9 mouse cellular contexts compared by ENCODE assay signal in the genomic region with DNA sequence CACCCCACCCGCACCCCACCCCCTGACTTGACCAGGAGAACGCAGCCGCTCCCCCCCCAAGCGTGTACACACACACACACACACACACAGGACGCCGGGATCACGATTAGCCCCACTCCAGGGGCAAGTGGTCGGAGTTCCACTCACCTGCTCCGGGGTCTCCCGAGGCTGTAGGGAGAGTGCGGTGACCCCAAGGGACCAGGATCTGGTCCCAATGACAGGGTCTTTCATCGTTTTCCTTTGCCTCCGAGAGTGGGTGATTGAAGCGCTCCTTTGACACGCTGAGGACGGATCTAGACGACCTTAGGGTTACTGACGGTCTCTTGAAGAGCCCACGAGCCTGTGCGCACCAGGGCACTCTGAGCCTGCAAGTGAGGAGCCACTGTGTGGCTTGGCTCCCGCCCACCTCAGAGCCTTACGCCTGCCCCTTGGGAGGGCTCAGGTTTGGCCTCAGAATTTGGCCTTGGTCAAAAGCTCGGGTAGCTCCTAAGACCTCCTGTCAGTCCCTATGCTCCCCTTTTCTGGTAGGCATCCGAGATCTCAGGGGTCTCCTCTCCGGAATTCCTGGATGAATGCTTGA. TPM values are rescaled to one million over a fixed set of nuclear protein-coding genes. Genes with fewer than 3 reads are reported as not detected.
DNase-seq lines count a peak whose midpoint lies in the region; ATAC-seq and TF ChIP-seq lines count a peak whose summit lies in the region.
"Had no signal": no experiment of that assay in that cellular context is flagged by ENCODE, and none has a peak within 500 bp of the region (broad histone marks: within the 10 kb centered on the region; RNA-seq: fewer than 3 reads in every experiment).

No protein-coding gene starts in this region.

- peaks cover 11% of the 10 kb centered on the region; the same call in 1 of the 2 replicates for H3K4me1 ChIP-seq in kidney, postnatal 0 days (replicated peaks; ENCODE audit: insufficient read depth, low read length)
- peaks cover 3% of the 10 kb centered on the region; the same call in 1 of the 2 replicates for H3K4me1 ChIP-seq in kidney, adult 2 months (ENCODE audit: control insufficient read depth, insufficient read depth, low read length)
- H3K4me1 ChIP-seq in embryonic facial prominence, embryonic 15.5 days = peaks cover 57% of the 10 kb centered on the region
- H3K4me1 ChIP-seq in limb, embryonic 11.5 days (ENCODE audit: control insufficient read depth, insufficient read depth, low read length) = peaks cover 9% of the 10 kb centered on the region
- H3K4me1 ChIP-seq in neural tube, embryonic 15.5 days = peaks cover 34% of the 10 kb centered on the region

- WGBS in kidney, postnatal 0 days = 2% methylated on average over 25 of the region's 25 CpGs
- WGBS in kidney, adult 2 months = 4% methylated on average over 25 of the region's 25 CpGs
- WGBS in embryonic facial prominence, embryonic 15.5 days = under 1% methylated on average over 25 of the region's 25 CpGs
- WGBS in limb, embryonic 11.5 days = 1% methylated on average over 24 of the region's 25 CpGs
- under 1% methylated on average over 25 of the region's 25 CpGs for WGBS in neural tube, embryonic 15.5 days

- ATAC-seq in kidney, postnatal 0 days (replicated peaks; ENCODE audit: low FRiP score, low read depth) = no peak
- ATAC-seq in embryonic facial prominence, embryonic 15.5 days (ENCODE audit: insufficient number of reproducible peaks, low FRiP score, low TSS enrichment, low read depth) = no peak
- no peak for ATAC-seq in limb, embryonic 11.5 days (ENCODE audit: insufficient number of reproducible peaks, low FRiP score, low TSS enrichment, low read depth)
- no peak for ATAC-seq in neural tube, embryonic 15.5 days (ENCODE audit: low FRiP score)

- no peaks in the 10 kb centered on the region for H3K9me3 ChIP-seq in kidney, postnatal 0 days (replicated peaks; ENCODE audit: low read length)
- no peaks in the 10 kb centered on the region for H3K9me3 ChIP-seq in embryonic facial prominence, embryonic 15.5 days (replicated peaks)
- no peaks in the 10 kb centered on the region for H3K9me3 ChIP-seq in limb, embryonic 11.5 days (ENCODE audit: control insufficient read depth, low read length)
- no peaks in the 10 kb centered on the region for H3K9me3 ChIP-seq in neural tube, embryonic 15.5 days (replicated peaks)

- no peak for DNase-seq in kidney, postnatal 0 days (ENCODE audit: low spot score)
- no peak for DNase-seq in kidney, adult 2 months
- no peak for DNase-seq in limb, embryonic 11.5 days (ENCODE audit: low spot score)
- no peak for DNase-seq in cerebellum, adult 11-12 months
- DNase-seq in adrenal gland, adult 8-10 months = no peak
- no peak for DNase-seq in adrenal gland, postnatal 25 days
- DNase-seq: right cerebral cortex, adult 18-20 months had no signal

- H3K27ac ChIP-seq in kidney, postnatal 0 days = no peak overlapping the region
- H3K27ac ChIP-seq in kidney, adult 2 months (ENCODE audit: insufficient read depth, low read depth, low read length) = no peak overlapping the region
- H3K27ac ChIP-seq in embryonic facial prominence, embryonic 15.5 days (replicated peaks) = 0 out of 2 replicates have a peak overlapping the region, but pooled peaks have one; percentile 17
- H3K27ac ChIP-seq in limb, embryonic 11.5 days (replicated peaks; ENCODE audit: low read depth, low read length) = no peak overlapping the region
- no peak overlapping the region for H3K27ac ChIP-seq in neural tube, embryonic 15.5 days (replicated peaks)

- H3K9ac ChIP-seq in kidney, postnatal 0 days (ENCODE audit: low read depth, low read length) = no peak overlapping the region
- H3K9ac ChIP-seq in embryonic facial prominence, embryonic 15.5 days = peak overlapping the region; percentile 10; the same call in 1 of the 2 replicates
- no peak overlapping the region for H3K9ac ChIP-seq in limb, embryonic 11.5 days (ENCODE audit: low read length)
- no peak overlapping the region for H3K9ac ChIP-seq in neural tube, embryonic 15.5 days (replicated peaks)

- H3K36me3 ChIP-seq in kidney, postnatal 0 days (ENCODE audit: insufficient read depth, low read length) = no peaks in the 10 kb centered on the region
- no peaks in the 10 kb centered on the region for H3K36me3 ChIP-seq in kidney, adult 2 months (ENCODE audit: control insufficient read depth, insufficient read depth, low read length)
- no peaks in the 10 kb centered on the region for H3K36me3 ChIP-seq in embryonic facial prominence, embryonic 15.5 days
- no peaks in the 10 kb centered on the region for H3K36me3 ChIP-seq in limb, embryonic 11.5 days (ENCODE audit: control insufficient read depth, insufficient read depth, low read length)
- no peaks in the 10 kb centered on the region for H3K36me3 ChIP-seq in neural tube, embryonic 15.5 days

- no peak for TF ChIP-seq POLR2A in kidney, adult 2 months (IDR thresholded peaks at IDR 0.05; ENCODE audit: low read depth, low read length)

- peaks cover 68% of the 10 kb centered on the region for H3K27me3 ChIP-seq in kidney, postnatal 0 days (ENCODE audit: insufficient read depth, low read length)
- peaks cover 13% of the 10 kb centered on the region for H3K27me3 ChIP-seq in kidney, adult 2 months (replicated peaks; ENCODE audit: control insufficient read depth, insufficient read depth, low read length)
- H3K27me3 ChIP-seq in embryonic facial prominence, embryonic 15.5 days = peaks cover 87% of the 10 kb centered on the region
- H3K27me3 ChIP-seq in limb, embryonic 11.5 days (ENCODE audit: control insufficient read depth, insufficient read depth, low read length) = peaks cover 89% of the 10 kb centered on the region
- peaks cover 94% of the 10 kb centered on the region for H3K27me3 ChIP-seq in neural tube, embryonic 15.5 days (replicated peaks)

- H3K4me3 ChIP-seq in kidney, postnatal 0 days (replicated peaks; ENCODE audit: low read depth, low read length) = peak overlapping the region; percentile 18
- no peak overlapping the region for H3K4me3 ChIP-seq in kidney, adult 2 months (ENCODE audit: insufficient read depth, low read depth, low read length)
- peak overlapping the region; percentile 38 for H3K4me3 ChIP-seq in embryonic facial prominence, embryonic 15.5 days (replicated peaks)
- 0 out of 2 replicates have a peak overlapping the region, but pooled peaks have one; percentile 7 for H3K4me3 ChIP-seq in limb, embryonic 11.5 days (ENCODE audit: low read depth, low read length)
- peak overlapping the region; percentile 29 for H3K4me3 ChIP-seq in neural tube, embryonic 15.5 days (replicated peaks)

- H3K4me2 ChIP-seq in kidney, postnatal 0 days (ENCODE audit: low read length) = peak overlapping the region; percentile 41
- H3K4me2 ChIP-seq in embryonic facial prominence, embryonic 15.5 days (replicated peaks) = peak overlapping the region; percentile 47
- 0 out of 2 replicates have a peak overlapping the region, but pooled peaks have one; percentile 16 for H3K4me2 ChIP-seq in limb, embryonic 11.5 days (ENCODE audit: low read depth, severe bottlenecking)
- H3K4me2 ChIP-seq in neural tube, embryonic 15.5 days = peak overlapping the region; percentile 55

- no peak for TF ChIP-seq CTCF in kidney, postnatal 0 days (IDR thresholded peaks at IDR 0.05; ENCODE audit: low read depth)
- no peak for TF ChIP-seq CTCF in kidney, adult 2 months (conservative IDR thresholded peaks at IDR 0.05; ENCODE audit: insufficient read depth, insufficient read length, low read depth, low read length)

RNA-seq across cellular contexts. Expression of gene Wnt10b, which starts 0.3 kb away (rescaled TPM):
- polyA plus RNA-seq in kidney, postnatal 0 days (2015; fragmentation: Nextera tagmentation; extraction: Ambion mirVana) = not detected in 2 replicates
- 0.22 and 0.25 TPM in 2 replicates for polyA plus RNA-seq in kidney, adult 2 months (2012; rRNA removed)
- 6.0 and 8.0 TPM in 2 replicates for polyA plus RNA-seq in embryonic facial prominence, embryonic 15.5 days (2015; fragmentation: Nextera tagmentation; extraction: Ambion mirVana)
- 0.81 and 1.5 TPM in 2 replicates for polyA plus RNA-seq in limb, embryonic 11.5 days (2014; fragmentation: Nextera tagmentation; extraction: Ambion mirVana)
- 0.08 and 0.72 TPM in 2 replicates for polyA plus RNA-seq in neural tube, embryonic 15.5 days (2015; fragmentation: Nextera tagmentation; extraction: Ambion mirVana)
- 10 to 100 TPM in 1 of 4 experiments, 1 to 10 TPM in 1, under 1 TPM in 2; 0.49 to 12.9 (median 5.0) TPM for total RNA-seq in adrenal gland, adult 8-10 months (2022)
- total RNA-seq in adrenal gland, postnatal 25 days (2021) = 0.43 and 0.55 TPM in 2 replicates

RNA-seq across cellular contexts. Expression of gene Wnt1, which starts 11.4 kb away (rescaled TPM):
- not detected in 2 replicates for polyA plus RNA-seq in kidney, postnatal 0 days (2015; fragmentation: Nextera tagmentation; extraction: Ambion mirVana)
- 0.04 TPM in 1 of 2 replicates, not detected in the other for polyA plus RNA-seq in kidney, adult 2 months (2012; rRNA removed)
- polyA plus RNA-seq in embryonic facial prominence, embryonic 15.5 days (2015; fragmentation: Nextera tagmentation; extraction: Ambion mirVana) = 0.07 TPM in 1 of 2 replicates, not detected in the other
- polyA plus RNA-seq in limb, embryonic 11.5 days (2014; fragmentation: Nextera tagmentation; extraction: Ambion mirVana) = not detected in 2 replicates
- polyA plus RNA-seq in neural tube, embryonic 15.5 days (2015; fragmentation: Nextera tagmentation; extraction: Ambion mirVana) = 1.0 and 2.0 TPM in 2 replicates
- total RNA-seq in adrenal gland, adult 8-10 months (2022) = not detected
- not detected in 2 replicates for total RNA-seq in adrenal gland, postnatal 25 days (2021)

RNA-seq across cellular contexts. Expression of gene Arf3, which starts 15.3 kb away (rescaled TPM):
- polyA plus RNA-seq in kidney, postnatal 0 days (2015; fragmentation: Nextera tagmentation; extraction: Ambion mirVana) = 39.0 and 39.6 TPM in 2 replicates
- 114 and 143 TPM in 2 replicates for polyA plus RNA-seq in kidney, adult 2 months (2012; rRNA removed)
- 52.6 and 53.3 TPM in 2 replicates for polyA plus RNA-seq in embryonic facial prominence, embryonic 15.5 days (2015; fragmentation: Nextera tagmentation; extraction: Ambion mirVana)
- 34.7 and 36.4 TPM in 2 replicates for polyA plus RNA-seq in limb, embryonic 11.5 days (2014; fragmentation: Nextera tagmentation; extraction: Ambion mirVana)
- 97.8 TPM in 2 replicates for polyA plus RNA-seq in neural tube, embryonic 15.5 days (2015; fragmentation: Nextera tagmentation; extraction: Ambion mirVana)
- 100 to 1,000 TPM; 153 to 163 (median 159) TPM for total RNA-seq in adrenal gland, adult 8-10 months (2022)
- 118 and 138 TPM in 2 replicates for total RNA-seq in adrenal gland, postnatal 25 days (2021)

RNA-seq across cellular contexts. Expression of gene Ddn, which starts 31.0 kb away (rescaled TPM):
- polyA plus RNA-seq in kidney, postnatal 0 days (2015; fragmentation: Nextera tagmentation; extraction: Ambion mirVana) = 4.4 and 6.1 TPM in 2 replicates
- 12.1 and 12.3 TPM in 2 replicates for polyA plus RNA-seq in kidney, adult 2 months (2012; rRNA removed)
- polyA plus RNA-seq in embryonic facial prominence, embryonic 15.5 days (2015; fragmentation: Nextera tagmentation; extraction: Ambion mirVana) = 0.04 and 0.05 TPM in 2 replicates
- not detected in 2 replicates for polyA plus RNA-seq in limb, embryonic 11.5 days (2014; fragmentation: Nextera tagmentation; extraction: Ambion mirVana)
- 0.18 and 0.36 TPM in 2 replicates for polyA plus RNA-seq in neural tube, embryonic 15.5 days (2015; fragmentation: Nextera tagmentation; extraction: Ambion mirVana)
- 1 to 10 TPM in 1 of 4 experiments, under 1 TPM in 3; 0.29 to 1.1 (median 0.61) TPM for total RNA-seq in adrenal gland, adult 8-10 months (2022)
- total RNA-seq in adrenal gland, postnatal 25 days (2021) = 0.09 and 0.24 TPM in 2 replicates

RNA-seq across cellular contexts. Expression of gene Fkbp11, which starts 50.3 kb away (rescaled TPM):
- 34.4 and 34.6 TPM in 2 replicates for polyA plus RNA-seq in kidney, postnatal 0 days (2015; fragmentation: Nextera tagmentation; extraction: Ambion mirVana)
- 9.3 and 10.1 TPM in 2 replicates for polyA plus RNA-seq in kidney, adult 2 months (2012; rRNA removed)
- polyA plus RNA-seq in embryonic facial prominence, embryonic 15.5 days (2015; fragmentation: Nextera tagmentation; extraction: Ambion mirVana) = 82.8 and 87.4 TPM in 2 replicates
- 24.3 and 25.7 TPM in 2 replicates for polyA plus RNA-seq in limb, embryonic 11.5 days (2014; fragmentation: Nextera tagmentation; extraction: Ambion mirVana)
- polyA plus RNA-seq in neural tube, embryonic 15.5 days (2015; fragmentation: Nextera tagmentation; extraction: Ambion mirVana) = 11.9 and 12.3 TPM in 2 replicates
- total RNA-seq in adrenal gland, adult 8-10 months (2022) = 10 to 100 TPM in 1 of 4 experiments, 1 to 10 TPM in 3; 7.1 to 14.4 (median 9.8) TPM
- 7.0 and 7.4 TPM in 2 replicates for total RNA-seq in adrenal gland, postnatal 25 days (2021)
